Mouse (Mus musculus) cerebellum, adult 9-11 months (tissue): ENCODE results near the gene Atp9a.

ENCODE experiments used
- DNase-seq: peaks from one replicate; pipeline ENCODE4 v3.0.0; 2022

The Atp9a gene

DNA sequence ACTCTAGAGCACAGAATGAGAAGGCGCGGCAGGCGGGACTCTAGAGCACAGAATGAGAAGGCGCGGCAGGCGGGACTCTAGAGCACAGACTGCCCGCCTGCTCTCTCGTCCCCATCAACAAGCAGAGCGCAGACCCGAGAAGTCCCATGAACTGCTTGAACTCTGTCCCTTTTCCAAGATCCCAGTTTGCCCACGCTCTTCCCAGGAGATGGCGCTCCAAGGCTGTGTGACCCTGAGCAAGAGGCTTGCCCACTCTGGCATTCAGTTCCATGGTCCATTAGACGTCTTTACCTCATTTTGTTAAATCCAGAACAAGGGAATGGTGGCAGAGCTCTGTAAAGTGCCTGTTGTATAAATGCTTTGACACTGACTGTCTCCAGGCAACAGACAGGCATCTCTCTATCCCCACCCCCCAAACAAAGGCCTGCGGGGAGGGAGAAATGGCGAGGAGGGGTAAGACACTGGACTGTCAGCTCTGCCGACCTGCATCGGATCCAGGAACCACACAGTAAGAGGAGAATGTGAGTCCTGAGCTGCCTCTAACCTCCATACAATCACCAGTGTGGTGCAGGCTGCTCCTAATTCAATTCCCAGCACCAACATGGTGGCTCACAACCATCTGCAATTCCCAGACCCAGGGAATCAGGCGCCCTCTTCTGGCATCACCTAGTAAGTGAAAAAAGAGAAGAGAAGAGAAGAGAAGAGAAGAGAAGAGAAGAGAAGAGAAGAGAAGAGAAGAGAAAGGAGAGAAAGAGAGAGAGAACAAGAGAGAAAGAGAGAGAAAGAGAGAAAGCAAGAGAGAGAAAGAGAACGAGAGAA lies 62.6 kb downstream of the Atp9a start:
- no peak for DNase-seq

DNA sequence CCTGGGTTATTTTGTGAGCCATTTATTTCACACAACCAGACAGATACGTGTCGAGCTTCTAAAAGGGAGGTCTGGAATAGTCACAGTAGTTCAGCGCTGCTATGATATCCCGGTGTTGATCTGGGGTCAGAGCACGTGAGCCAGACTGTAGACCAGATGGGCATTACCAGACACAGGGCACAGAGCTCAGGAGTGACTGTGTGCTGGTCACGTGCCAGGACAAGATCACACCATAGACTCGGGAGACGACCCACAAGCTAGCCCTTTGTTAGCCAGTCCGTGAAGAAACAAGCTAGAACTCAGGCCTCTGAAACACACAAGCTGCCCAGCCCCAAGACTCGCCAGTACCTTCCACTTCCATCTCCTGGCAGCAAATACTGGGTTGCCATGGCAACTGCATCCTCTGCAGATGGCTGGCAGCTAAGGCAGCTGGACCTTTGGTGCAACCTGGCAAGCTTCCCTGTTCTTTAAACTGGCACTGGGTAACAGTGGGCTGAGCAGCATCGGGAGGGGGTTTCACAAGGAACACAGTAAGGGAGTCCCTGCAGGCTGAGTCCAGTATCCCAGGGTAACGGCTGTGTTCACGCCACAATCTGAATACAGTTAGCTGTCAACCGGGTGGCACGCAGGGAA lies 63.4 kb downstream of the Atp9a start:
- DNase-seq: peak; percentile 92

DNA sequence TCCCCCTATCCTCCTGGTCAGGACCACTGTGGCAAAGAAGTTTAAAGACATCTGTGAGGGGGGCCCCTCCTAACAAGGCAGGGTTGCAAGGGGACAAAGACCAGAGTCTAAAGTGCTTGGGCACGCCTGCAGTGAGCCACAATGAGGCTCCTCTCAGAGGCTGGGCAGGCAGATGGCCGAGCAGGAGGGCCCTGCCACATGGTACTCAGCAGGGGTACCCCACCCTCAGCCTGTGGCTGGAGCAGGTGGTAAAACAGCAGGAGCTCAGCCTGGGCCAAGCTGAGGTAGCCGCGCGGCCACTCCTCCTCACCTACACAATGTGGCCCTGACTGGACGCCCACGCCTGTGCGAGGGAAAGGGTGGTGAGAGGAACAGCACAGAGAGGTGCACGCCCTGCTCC lies 64.6 kb downstream of the Atp9a start:
- peak; percentile 96 for DNase-seq

DNA sequence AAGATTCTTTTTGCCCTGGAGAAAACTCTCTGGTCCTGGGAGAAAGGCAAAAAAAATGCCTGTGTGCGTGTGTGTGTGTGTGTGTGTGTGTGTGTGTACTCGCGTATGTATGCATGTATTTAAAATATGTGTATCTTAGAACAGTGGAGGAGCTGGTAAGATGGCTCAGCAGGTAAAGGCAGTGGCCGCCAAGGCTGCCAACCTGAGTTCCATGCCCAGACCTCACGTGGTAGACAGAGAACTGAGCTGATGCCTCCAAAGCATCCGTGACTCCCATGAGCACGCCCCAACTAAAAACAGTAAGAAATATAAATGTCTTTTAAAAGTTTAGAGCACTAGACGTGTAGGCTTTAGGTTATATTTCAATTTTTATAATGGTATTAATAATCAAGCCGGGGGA lies 70.5 kb downstream of the Atp9a start:
- no peak for DNase-seq

GRCm38 (mm10) chr2:168670241-168670640 lies 72.0 kb downstream of the Atp9a start:
- no peak for DNase-seq

DNA sequence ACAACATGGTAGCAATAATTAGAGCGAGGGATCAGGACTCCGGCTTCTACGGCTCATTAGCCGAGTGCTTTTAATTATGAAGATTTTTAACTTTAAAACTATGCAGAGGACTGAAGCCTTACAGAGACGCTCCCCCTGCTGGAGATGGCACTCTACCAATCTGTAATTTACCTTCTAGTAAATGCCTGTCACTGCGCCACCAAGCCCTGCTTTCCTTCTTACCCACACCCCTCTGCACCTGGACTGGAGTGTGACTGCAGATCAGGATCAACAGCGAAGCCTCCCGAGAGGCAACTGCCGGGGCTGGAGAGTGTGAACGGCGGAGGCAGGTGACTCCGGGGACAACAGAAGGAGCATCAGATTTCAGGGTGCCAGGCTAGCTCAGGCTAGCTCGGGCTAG lies 72.4 kb downstream of the Atp9a start:
- no peak for DNase-seq

GRCm38 (mm10) chr2:168667745-168668144 lies 74.5 kb downstream of the Atp9a start:
- peak; percentile 34 for DNase-seq

DNA sequence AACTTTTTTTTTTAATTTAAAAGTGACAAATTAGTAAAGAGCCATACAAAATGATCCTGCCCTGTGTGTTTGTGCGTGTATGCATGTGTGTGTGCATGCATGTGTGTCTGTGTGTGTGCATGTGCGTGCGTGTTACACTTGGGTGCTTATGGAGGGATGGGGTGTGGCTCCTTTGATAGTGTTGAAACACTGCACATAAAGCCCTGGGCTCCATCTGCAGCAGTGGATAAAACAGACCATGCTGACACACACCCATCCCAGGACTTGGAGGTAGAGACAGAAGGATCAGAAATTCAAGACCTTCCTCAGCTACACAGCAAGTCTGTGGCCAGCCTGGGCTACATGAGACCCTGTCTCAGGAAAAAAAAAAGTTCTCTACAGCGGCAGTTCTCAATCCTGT lies 76.5 kb downstream of the Atp9a start:
- no peak for DNase-seq

DNA sequence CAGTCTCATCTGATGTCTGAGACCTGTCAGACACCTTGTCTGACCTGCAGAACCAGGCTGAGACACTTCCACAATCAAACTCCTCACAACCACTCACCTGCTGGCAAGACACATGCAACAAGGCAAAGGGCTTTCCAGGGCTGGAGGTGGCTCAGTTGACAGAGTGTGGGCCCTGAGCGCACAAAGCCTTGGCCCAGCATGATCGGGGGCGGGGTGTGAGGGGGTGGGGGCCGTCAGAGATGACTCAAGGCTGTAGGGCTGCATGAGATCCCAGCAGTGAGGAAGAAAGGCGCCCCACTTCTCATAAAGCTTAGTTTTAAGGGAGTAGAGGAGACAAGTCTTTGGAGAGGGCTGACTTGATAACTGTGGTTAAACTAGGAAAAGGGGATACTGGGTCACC lies 78.5 kb downstream of the Atp9a start:
- DNase-seq: no peak

GRCm38 (mm10) chr2:168663216-168663615 lies 79.0 kb downstream of the Atp9a start:
- DNase-seq: no peak

GRCm38 (mm10) chr2:168661802-168662201 lies 80.4 kb downstream of the Atp9a start:
- no peak for DNase-seq

GRCm38 (mm10) chr2:168660344-168660743 lies 81.9 kb downstream of the Atp9a start:
- DNase-seq: no peak

DNA sequence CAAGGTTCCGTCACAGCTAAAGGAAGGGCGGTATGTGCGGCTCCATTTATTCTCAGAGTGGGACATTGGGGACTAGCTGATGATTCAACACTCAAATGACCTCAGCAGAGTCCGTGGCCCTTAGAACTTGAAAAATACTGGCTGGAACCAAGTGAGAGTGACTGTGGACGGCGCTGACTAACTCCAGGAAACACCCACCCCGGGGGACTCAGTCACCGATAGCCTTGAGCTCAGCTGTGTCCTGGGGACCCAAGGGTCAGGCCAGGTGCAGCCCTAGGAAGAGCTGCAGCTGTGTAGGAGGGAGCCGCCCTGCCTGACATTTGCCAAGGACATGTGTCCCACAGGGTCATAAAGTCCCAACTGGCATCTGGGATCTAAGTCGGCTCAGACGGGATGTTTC lies 83.7 kb downstream of the Atp9a start:
- no peak for DNase-seq

DNA sequence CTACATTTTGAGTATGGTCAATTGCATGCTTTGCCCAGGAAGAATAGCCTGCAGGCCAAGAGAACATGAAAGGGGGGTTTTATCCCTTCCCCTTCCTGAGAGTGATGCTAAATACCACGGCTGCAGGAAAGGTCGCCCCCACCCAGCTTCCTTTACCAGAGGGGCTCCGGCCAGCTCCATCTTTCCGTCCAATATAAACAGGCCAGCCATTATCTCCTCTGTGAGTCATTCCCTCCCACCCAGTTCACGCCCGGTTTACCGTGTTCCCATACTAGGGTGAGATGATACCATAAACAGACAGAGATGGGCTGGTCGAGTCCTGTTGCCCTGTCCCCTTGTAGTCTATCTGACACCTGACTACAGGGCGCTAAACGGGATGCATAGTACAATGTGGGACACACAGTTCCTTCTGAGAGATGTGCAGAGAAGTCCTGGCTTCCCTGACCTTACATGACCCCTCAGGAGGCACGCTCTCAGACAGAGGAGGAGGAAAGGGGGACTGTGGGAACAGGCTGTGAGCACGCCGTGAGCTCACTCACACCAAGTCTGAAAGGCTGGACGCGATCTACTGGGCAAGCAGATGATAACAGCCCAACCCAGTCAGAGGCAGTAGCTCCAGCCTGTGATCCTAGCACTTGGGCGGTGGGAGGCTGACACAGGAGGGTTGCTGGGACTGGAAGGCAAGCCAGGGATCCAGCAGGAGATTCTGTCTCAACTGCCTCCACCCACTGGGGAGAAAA lies 85.5 kb downstream of the Atp9a start:
- no peak for DNase-seq

- DNase-seq: no peak
These were observed 87.1 kb downstream of the Atp9a start for GRCm38 (mm10) chr2:168654983-168655669.

DNA sequence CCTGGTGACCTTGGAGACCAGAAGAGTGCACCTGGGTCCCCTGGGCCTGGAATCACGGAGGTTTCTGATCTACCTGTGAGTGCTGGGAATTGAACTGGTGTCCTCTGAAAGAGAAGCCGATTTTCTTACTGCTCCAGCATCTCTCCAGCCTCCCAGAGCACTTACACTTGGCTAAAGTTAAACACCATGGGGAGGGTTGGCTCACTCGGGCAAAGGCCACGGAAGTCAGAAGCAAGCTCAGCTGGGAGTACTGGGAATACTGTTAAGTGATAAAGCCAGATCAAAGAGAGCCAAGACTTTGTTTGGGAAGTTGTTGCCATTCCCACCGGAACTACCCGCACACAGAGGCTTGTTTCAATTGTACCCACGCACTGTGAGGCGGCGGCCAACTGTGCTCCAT lies 87.7 kb downstream of the Atp9a start:
- no peak for DNase-seq

- DNase-seq: no peak
These were observed 90.5 kb downstream of the Atp9a start for GRCm38 (mm10) chr2:168651757-168652156.

- DNase-seq: no peak
These were observed 94.0 kb downstream of the Atp9a start for GRCm38 (mm10) chr2:168648171-168648570.

DNA sequence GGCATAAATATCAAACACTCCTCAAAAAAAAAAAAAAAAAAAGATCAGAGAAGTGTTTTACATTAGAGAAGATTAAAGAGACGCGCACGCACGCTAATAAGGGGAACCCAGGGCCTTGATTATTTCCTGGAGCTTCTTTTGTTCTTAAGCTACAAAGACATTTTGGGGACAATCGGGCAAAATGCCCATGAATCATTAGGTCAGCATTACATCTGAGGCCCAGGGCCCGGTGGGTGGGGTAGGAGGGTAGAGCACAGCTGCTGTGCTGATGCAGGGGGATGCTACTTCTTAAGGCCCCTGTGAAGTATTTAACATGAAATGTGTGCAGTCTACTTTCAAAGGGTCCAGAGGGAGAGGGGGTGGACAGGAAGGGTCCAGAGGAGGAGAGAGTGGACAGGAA lies 97.4 kb downstream of the Atp9a start:
- DNase-seq: no peak

DNA sequence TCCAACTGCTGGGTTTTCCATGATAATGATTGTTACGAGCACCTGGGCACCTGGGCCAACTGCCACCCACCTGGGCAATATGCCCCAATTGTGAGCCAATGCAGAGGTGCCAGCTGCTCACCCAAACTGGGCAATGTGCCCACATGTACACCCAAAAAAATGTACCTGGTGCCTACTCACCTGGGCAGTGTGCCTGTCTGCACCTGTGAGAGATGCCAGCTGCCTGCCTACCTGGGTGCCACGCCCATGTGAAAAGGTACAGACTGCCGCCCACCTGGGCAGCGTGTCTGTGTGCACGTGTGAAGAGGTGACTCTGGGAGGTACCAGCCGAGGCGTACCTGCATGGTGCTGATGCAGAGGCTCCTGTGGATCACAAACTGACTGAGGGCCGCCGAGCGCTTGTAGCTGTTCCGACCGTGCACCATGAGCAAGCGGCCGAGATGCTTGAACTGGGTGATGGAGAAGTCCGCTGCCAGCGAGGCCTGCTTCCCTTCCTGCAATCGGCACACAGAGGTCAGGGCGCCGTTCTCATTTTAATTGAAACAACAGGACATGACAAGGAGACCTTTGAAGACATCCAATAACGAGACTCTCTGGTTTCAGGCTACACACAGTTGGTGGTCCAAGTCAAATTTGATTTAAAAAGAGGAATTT lies 98.6 kb downstream of the Atp9a start:
- DNase-seq: no peak

- DNase-seq: no peak
These were observed 100.0 kb downstream of the Atp9a start for GRCm38 (mm10) chr2:168642187-168642586.

- no peak for DNase-seq
These were observed 101.7 kb downstream of the Atp9a start for GRCm38 (mm10) chr2:168640460-168640859.

GRCm38 (mm10) chr2:168634881-168635280 lies 107.3 kb downstream of the Atp9a start:
- DNase-seq: no peak
